Mouse (Mus musculus): ENCODE results near the gene Nbr1. TPM values are rescaled to one million over a fixed set of nuclear protein-coding genes. Genes with fewer than 3 reads are reported as not detected.

The Nbr1 gene
- polyA plus RNA-seq (2015; fragmentation: Nextera tagmentation; extraction: Ambion mirVana): 77.1 and 80.7 TPM in 2 replicates

DNA sequence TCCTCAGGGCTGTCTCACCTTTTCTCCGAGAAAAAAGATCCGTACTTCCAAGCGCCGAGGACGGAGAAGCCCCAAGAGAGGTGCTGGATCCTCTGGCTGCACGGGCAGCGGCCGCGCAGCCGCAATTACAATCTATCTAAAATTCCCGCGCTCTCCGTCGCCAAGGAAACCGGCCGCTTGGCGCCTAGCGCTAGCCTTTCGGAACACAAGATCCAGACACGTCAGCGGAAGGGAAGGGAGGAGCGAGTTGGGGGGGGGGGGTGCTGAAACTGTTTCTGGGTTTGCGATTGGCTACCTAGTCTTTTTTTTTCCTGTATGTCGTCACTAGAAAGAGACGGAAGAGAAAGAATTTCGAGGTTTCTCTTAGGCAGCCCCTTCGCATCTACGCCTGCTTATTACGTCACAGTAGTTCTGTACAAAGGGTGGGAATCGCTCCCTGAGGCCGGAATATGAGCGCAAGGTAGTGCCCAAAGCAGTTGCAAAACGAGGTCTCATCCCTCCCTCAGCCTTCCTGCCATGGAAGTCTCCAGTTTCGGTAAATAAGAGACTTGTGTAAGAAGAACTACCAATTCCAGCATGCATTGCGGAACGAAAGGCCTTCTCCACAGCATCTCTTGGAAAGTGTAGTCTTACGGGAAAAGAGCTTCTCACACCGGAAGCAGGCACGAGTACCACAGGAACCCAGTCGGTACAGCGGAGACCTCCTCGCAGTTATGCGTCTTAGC is at the start of gene Nbr1, which contains the start of gene Brca1:
Gene Nbr1, plus strand, starts transcription at position 399 of the 725 bp plus-strand sequence.
Gene Brca1, minus strand, starts transcription at position 205 of the 725 bp plus-strand sequence.
- H3K4me1 ChIP-seq: peaks cover 24% of the 10 kb centered on the region
- WGBS: under 1% methylated on average over 43 of the region's 43 CpGs
- H3K27ac ChIP-seq: peak within 1 kb of the TSS; percentile 90
- peak; percentile 79 for ATAC-seq (ENCODE audit: insufficient number of reproducible peaks, insufficient read depth, low FRiP score, low TSS enrichment, low read depth)
- H3K36me3 ChIP-seq: peaks cover 22% of the 10 kb centered on the region
- peak within 1 kb of the TSS; percentile 80 for H3K4me2 ChIP-seq
- no peaks in the 10 kb centered on the region for H3K9me3 ChIP-seq
- H3K4me3 ChIP-seq: peak within 1 kb of the TSS; percentile 82
- H3K9ac ChIP-seq: peak within 1 kb of the TSS; percentile 89
- no peaks in the 10 kb centered on the region for H3K27me3 ChIP-seq

DNA sequence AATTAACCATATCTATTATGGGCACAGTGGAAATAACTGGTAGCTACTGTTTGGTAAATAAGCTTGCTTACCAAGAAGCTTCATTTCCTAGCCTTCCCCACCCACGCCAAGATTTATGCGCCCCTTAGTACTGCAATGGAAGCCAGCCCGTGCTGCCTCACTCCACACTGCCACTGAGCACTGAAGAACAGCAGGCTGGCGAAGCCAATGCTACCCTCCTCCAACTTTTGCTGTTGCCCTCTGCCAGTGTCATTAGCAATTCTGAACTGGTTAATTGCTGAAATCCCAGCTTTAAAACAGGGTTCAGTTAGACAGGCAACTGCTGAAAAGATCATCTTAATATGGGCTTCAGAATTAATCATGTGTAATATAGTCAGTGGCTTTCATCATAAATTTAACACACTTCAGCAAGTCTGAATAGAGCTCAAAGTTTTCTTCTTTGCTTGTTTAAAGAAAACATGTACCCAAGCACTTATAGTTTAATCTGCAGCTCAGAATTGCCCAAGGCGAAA is 45.6 kb upstream of the Nbr1 start:
- no peak overlapping the region for H3K4me3 ChIP-seq
- WGBS: 88% methylated on average over 5 of the region's 5 CpGs
- H3K4me1 ChIP-seq: no peaks in the 10 kb centered on the region
- ATAC-seq (ENCODE audit: insufficient number of reproducible peaks, insufficient read depth, low FRiP score, low TSS enrichment, low read depth): no peak
- H3K9ac ChIP-seq: no peak overlapping the region
- no peaks in the 10 kb centered on the region for H3K27me3 ChIP-seq
- H3K27ac ChIP-seq: no peak overlapping the region
- peaks cover 53% of the 10 kb centered on the region for H3K36me3 ChIP-seq
- no peaks in the 10 kb centered on the region for H3K9me3 ChIP-seq
- no peak overlapping the region for H3K4me2 ChIP-seq

DNA sequence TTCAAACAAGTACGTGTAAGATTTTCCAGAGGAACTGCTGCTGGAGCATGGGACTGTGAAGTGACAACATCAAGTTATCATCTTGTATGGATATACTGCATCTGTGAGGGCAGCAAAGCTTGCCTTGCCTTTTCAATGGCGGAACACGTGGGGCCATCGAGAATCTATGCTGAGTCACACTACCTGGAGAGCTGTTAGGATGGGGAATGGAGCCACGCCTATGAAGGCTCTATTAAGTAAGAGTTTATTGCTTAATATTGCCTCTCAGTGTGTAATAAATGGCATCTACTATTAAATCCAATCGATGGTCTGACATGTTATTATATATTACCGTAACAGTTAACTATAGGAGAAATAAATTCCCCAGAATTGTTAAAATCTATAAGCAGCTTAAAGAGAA is 44.9 kb upstream of the Nbr1 start:
- no peak overlapping the region for H3K4me3 ChIP-seq
- H3K9me3 ChIP-seq: no peaks in the 10 kb centered on the region
- no peak for ATAC-seq (ENCODE audit: insufficient number of reproducible peaks, insufficient read depth, low FRiP score, low TSS enrichment, low read depth)
- H3K4me2 ChIP-seq: no peak overlapping the region
- 93% methylated on average over 7 of the region's 7 CpGs for WGBS
- no peak overlapping the region for H3K9ac ChIP-seq
- H3K36me3 ChIP-seq: peaks cover 50% of the 10 kb centered on the region
- H3K27me3 ChIP-seq: no peaks in the 10 kb centered on the region
- H3K27ac ChIP-seq: no peak overlapping the region
- no peaks in the 10 kb centered on the region for H3K4me1 ChIP-seq

DNA sequence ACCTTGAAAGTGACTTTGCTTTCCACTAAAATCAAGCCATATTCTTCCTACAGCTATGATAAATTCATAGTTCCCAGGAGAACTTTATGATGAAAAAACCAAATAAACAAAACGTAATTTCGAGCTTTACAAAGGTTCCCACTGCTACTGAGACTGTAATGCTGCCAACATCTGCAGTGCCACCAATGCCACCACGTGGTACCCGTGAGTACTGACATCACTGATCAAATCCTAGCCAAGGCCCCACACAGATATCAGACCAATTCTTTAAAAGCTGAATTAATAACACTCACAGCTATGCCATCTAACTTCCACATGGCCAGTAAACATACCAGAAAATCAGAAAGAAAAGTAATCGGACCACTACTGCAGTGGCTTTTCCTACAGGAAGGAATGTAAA is 33.0 kb upstream of the Nbr1 start:
- H3K4me2 ChIP-seq: no peak overlapping the region
- H3K27me3 ChIP-seq: no peaks in the 10 kb centered on the region
- H3K9ac ChIP-seq: no peak overlapping the region
- H3K36me3 ChIP-seq: peaks cover 40% of the 10 kb centered on the region
- no peaks in the 10 kb centered on the region for H3K9me3 ChIP-seq
- no peak overlapping the region for H3K4me3 ChIP-seq
- H3K4me1 ChIP-seq: no peaks in the 10 kb centered on the region
- ATAC-seq (ENCODE audit: insufficient number of reproducible peaks, insufficient read depth, low FRiP score, low TSS enrichment, low read depth): no peak
- 82% methylated on average over 5 of the region's 5 CpGs for WGBS
- H3K27ac ChIP-seq: no peak overlapping the region

DNA sequence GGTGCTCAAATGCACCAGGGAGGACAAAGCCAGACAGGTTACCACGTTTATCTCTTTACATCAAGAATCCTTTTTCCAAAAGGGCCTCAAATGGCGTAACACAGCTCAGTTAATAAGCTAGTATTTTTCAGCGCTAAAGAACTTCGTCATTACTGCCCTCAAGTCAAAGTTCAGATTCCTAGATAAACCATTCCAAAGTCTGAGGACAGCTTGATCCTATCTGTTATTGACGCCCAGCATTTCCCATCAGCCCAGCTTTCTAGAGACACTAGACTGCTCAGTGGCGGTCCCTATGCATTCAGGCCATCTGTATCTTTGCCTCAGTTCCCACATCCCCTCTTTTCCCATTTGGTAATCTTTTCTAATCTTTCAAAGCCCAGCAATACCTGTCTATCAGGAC is 32.6 kb upstream of the Nbr1 start:
- WGBS: 90% methylated on average over 6 of the region's 6 CpGs

DNA sequence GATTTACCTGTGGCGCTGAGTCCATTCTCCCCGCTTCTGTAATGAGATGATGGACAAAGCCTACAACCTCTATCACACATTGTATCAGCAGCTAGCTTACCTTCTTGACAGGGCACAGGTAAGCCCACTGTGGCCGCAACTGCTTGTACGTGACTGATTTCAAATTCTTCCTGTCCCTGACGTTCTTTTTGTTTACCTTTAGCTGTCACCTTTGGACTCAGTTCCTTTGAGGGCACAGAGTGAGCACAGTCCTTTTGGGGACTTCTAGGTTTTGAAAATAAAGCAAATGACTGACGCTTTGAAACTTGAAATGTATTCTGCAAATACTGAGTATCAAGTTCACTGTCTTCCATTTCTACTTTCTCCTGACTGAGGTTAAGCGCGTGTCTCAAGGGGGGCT is 27.5 kb upstream of the Nbr1 start:
- 90% methylated on average over 8 of the region's 8 CpGs for WGBS
- H3K4me3 ChIP-seq: no peak overlapping the region

More for the DNA sequence above, 32.6 kb upstream of the Nbr1 start:
- Histone ChIP-seq H3K27me3 (no peaks in the 10 kb centered on the region), H3K4me2 (no peak overlapping the region), H3K9me3 (no peaks in the 10 kb centered on the region), H3K9ac (no peak overlapping the region), H3K4me1 (no peaks in the 10 kb centered on the region), H3K27ac (no peak overlapping the region), H3K36me3 (peaks cover 40% of the 10 kb centered on the region), H3K4me3 (no peak overlapping the region)
- ATAC-seq (ENCODE audit: insufficient number of reproducible peaks, insufficient read depth, low FRiP score, low TSS enrichment, low read depth): no peak

DNA sequence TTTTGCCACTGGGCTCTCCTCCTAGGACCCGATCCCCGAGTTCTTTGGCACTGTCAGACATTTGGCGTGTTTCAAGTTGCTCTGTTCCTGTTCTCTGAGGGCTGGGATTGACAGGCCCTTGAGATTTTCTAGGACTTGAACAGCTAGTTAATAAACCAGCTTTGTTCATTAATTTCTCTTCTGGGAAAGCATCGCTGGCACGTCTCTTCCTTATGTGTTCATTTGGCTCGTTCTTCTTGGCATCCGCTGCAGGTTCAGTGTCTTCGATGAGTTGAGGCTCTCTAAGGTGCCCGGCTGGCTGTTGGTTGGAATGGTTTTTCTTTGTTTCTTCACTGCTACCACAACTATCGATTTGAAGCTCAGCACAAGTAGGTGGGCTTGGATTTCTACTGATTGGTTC is 26.9 kb upstream of the Nbr1 start:
- Histone ChIP-seq H3K4me3 (no peak overlapping the region), H3K27me3 (no peaks in the 10 kb centered on the region), H3K9ac (no peak overlapping the region), H3K4me2 (no peak overlapping the region), H3K9me3 (no peaks in the 10 kb centered on the region), H3K36me3 (peaks cover 62% of the 10 kb centered on the region), H3K4me1 (no peaks in the 10 kb centered on the region), H3K27ac (no peak overlapping the region)
- WGBS: 93% methylated on average over 10 of the region's 10 CpGs
- no peak for ATAC-seq (ENCODE audit: insufficient number of reproducible peaks, insufficient read depth, low FRiP score, low TSS enrichment, low read depth)

More for the DNA sequence above, 27.5 kb upstream of the Nbr1 start:
- no peak overlapping the region for H3K9ac ChIP-seq
- no peaks in the 10 kb centered on the region for H3K27me3 ChIP-seq
- H3K4me1 ChIP-seq: no peaks in the 10 kb centered on the region
- H3K9me3 ChIP-seq: no peaks in the 10 kb centered on the region
- H3K36me3 ChIP-seq: peaks cover 59% of the 10 kb centered on the region
- ATAC-seq (ENCODE audit: insufficient number of reproducible peaks, insufficient read depth, low FRiP score, low TSS enrichment, low read depth): no peak
- H3K27ac ChIP-seq: no peak overlapping the region
- no peak overlapping the region for H3K4me2 ChIP-seq

DNA sequence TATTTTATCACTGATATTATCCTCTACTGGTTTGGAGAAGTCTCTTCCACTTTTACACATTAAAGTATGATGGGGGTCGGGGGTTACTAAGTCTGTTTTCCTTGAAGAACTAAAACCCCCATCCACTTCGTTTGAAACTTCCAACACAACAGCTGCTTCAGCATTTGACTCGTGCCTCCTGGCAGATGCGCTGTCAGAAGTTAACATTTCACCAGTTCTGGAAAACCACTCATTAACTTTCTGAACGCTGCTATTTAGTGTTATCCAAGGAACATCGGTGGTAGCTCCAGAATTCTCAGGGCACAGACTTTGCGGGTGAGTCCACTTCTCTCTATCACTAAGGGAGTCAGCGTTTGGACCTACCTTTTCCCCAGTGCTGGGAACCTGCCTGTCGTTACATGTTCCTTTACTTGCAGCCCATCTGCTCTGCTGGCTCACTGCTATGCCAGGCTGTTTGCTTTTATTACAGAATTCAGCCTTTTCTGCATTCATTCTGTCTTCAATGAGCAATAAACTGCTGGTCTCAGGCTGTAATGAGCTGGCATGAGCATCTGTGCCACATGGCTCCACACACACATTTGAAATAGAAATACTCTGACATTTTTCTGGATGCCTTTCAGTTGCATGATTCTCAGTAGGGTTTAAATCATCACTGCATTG is 25.9 kb upstream of the Nbr1 start:
- H3K9me3 ChIP-seq: no peaks in the 10 kb centered on the region
- no peak for ATAC-seq (ENCODE audit: insufficient number of reproducible peaks, insufficient read depth, low FRiP score, low TSS enrichment, low read depth)
- peaks cover 66% of the 10 kb centered on the region for H3K36me3 ChIP-seq

DNA sequence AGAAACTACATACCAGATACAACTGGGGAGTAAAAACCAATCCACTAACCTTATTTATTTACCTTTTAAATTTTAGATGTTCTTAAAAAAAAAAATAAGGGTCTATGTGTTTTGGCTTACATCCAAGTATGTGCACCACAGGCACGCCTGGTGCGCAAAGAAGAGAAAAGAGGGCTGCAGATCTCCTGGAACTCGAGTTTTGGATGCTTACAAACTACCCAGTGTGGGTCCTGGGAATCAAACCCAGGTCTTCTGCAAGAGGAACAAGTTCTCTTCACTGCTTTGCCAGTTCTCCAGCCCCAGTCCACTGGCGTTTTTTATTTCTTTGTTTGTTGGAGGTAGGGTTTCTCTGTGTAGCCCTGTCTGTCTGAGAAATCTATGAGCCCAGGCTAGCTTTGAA is 25.3 kb upstream of the Nbr1 start:
- H3K9ac ChIP-seq: no peak overlapping the region
- H3K4me2 ChIP-seq: no peak overlapping the region
- H3K4me1 ChIP-seq: no peaks in the 10 kb centered on the region
- ATAC-seq (ENCODE audit: insufficient number of reproducible peaks, insufficient read depth, low FRiP score, low TSS enrichment, low read depth): no peak
- H3K27me3 ChIP-seq: no peaks in the 10 kb centered on the region
- H3K27ac ChIP-seq: no peak overlapping the region
- 85% methylated on average over 4 of the region's 4 CpGs for WGBS
- no peak overlapping the region for H3K4me3 ChIP-seq
- peaks cover 69% of the 10 kb centered on the region for H3K36me3 ChIP-seq
- no peaks in the 10 kb centered on the region for H3K9me3 ChIP-seq

More for the DNA sequence above, 25.9 kb upstream of the Nbr1 start:
- H3K4me2 ChIP-seq: no peak overlapping the region
- H3K4me1 ChIP-seq: no peaks in the 10 kb centered on the region
- no peak overlapping the region for H3K9ac ChIP-seq
- WGBS: 92% methylated on average over 9 of the region's 9 CpGs
- no peak overlapping the region for H3K27ac ChIP-seq
- no peaks in the 10 kb centered on the region for H3K27me3 ChIP-seq
- no peak overlapping the region for H3K4me3 ChIP-seq

DNA sequence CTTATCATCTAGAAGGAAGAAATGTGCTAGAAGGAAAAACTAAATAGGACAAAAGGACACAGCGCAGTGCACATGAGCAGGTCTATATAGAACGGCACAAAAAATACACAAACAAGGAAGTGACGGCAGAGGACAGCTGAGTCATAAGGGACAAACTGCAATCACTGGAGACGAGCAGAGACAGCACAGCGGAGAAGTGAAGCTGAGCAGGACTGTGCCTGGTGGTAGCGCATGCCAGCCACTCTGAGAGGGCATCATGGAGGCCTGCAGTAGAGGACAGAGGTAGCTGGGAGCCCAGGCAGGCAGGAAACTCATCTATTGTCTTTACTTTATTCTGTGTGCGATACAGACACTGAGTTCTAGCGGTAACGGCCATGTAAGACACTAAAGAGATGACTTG is 8.4 kb upstream of the Nbr1 start:
- 91% methylated on average over 9 of the region's 9 CpGs for WGBS

DNA sequence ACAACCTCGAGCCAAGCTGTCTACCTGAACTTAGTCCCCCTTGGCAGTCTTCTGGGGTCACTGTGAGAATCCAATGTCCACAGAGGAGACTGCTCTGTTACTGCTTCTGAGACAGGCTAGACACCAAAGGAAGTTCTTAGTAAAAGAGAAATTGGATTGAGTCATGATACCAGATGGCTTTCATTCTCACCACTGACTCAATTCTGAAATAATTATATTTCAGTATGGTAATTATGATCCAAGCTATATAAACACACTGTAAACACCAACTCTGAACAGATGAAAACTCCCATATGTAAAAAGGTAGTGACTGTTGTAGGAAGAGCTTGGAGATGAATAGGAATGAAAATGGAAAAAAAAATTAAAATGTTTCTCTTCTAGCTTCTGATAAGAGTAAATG is 7.8 kb upstream of the Nbr1 start:
- Histone ChIP-seq H3K27ac (0 out of 2 replicates have a peak overlapping the region, but pooled peaks have one; percentile 1), H3K4me2 (no peak overlapping the region), H3K9me3 (no peaks in the 10 kb centered on the region), H3K27me3 (no peaks in the 10 kb centered on the region), H3K9ac (no peak overlapping the region), H3K4me3 (no peak overlapping the region), H3K4me1 (no peaks in the 10 kb centered on the region), H3K36me3 (peaks cover 16% of the 10 kb centered on the region)
- ATAC-seq (ENCODE audit: insufficient number of reproducible peaks, insufficient read depth, low FRiP score, low TSS enrichment, low read depth): no peak
- WGBS: 77% methylated on average over 1 of the region's 1 CpGs

More for the DNA sequence above, 8.4 kb upstream of the Nbr1 start:
- no peak overlapping the region for H3K9ac ChIP-seq
- H3K27me3 ChIP-seq: no peaks in the 10 kb centered on the region
- no peak overlapping the region for H3K4me2 ChIP-seq
- peaks cover 16% of the 10 kb centered on the region for H3K36me3 ChIP-seq
- H3K4me3 ChIP-seq: no peak overlapping the region
- H3K4me1 ChIP-seq: no peaks in the 10 kb centered on the region
- no peak for ATAC-seq (ENCODE audit: insufficient number of reproducible peaks, insufficient read depth, low FRiP score, low TSS enrichment, low read depth)
- H3K27ac ChIP-seq: 0 out of 2 replicates have a peak overlapping the region, but pooled peaks have one; percentile 1
- H3K9me3 ChIP-seq: no peaks in the 10 kb centered on the region

DNA sequence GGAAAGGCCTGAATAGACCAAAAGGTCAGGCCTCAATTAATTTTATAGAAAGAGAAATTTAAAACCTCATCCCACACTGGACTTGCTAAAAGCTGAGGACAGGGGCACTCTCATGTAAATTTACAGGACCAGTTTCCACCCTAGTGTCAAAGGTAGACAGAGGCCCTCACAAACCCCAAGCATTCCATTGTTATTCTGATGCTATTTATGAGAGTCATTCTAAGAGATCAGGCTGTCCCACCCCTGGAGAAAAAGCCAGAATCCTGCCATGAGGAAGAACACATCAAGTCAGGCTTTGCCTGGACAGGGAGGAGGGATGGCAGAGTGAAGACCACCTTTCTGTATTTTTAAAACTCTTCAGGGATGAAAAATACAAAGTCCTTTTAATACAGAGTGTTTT is 3.4 kb upstream of the Nbr1 start:
- Histone ChIP-seq H3K4me3 (no peak overlapping the region), H3K27me3 (no peaks in the 10 kb centered on the region), H3K9me3 (no peaks in the 10 kb centered on the region), H3K4me2 (no peak overlapping the region), H3K27ac (no peak overlapping the region), H3K9ac (no peak overlapping the region), H3K36me3 (peaks cover 14% of the 10 kb centered on the region; the same call in 1 of the 2 replicates), H3K4me1 (peaks cover 11% of the 10 kb centered on the region)
- ATAC-seq (ENCODE audit: insufficient number of reproducible peaks, insufficient read depth, low FRiP score, low TSS enrichment, low read depth): no peak

All from embryonic facial prominence, embryonic 13.5 days (tissue).